Mouse (Mus musculus) erythroblast, embryonic 14.5 days (primary cell): ENCODE results near the gene Tspo2.

Experiments used
- GATA1 ChIP-seq: IDR thresholded peaks from 2 replicates; pipeline ENCODE4 v1.6.1; 2012; ENCODE audit warnings: low read length, inconsistent platforms, mixed read lengths
- TAL1 ChIP-seq: IDR thresholded peaks from 3 replicates; pipeline ENCODE4 v1.6.1; 2012; ENCODE audit warnings: low read length, inconsistent platforms, mixed read lengths

GRCm38 (mm10) chr17:48402751-48403150 lies 48.6 kb downstream of the Tspo2 start:
- TF ChIP-seq TAL1 (no peak), GATA1 (no peak)
